Mouse (Mus musculus) Muller cell, postnatal 12 days (primary cell): ENCODE data around the gene Elf5.

Source experiments
- DNase-seq: peaks from one replicate; pipeline ENCODE4 v3.0.0-alpha.2; 2015; ENCODE audit errors: inconsistent ontology term

Gene Elf5

GRCm38 (mm10) chr2:103411348-103411747, at the start of gene Elf5:
Elf5 (plus strand) TSS chr2:103411688.
- DNase-seq: peak; percentile 39

- no peak for DNase-seq
Observed at GRCm38 (mm10) chr2:103372541-103372940, 38.9 kb upstream of the Elf5 start.

GRCm38 (mm10) chr2:103379502-103380160, 31.9 kb upstream of the Elf5 start:
- DNase-seq: no peak

DNA sequence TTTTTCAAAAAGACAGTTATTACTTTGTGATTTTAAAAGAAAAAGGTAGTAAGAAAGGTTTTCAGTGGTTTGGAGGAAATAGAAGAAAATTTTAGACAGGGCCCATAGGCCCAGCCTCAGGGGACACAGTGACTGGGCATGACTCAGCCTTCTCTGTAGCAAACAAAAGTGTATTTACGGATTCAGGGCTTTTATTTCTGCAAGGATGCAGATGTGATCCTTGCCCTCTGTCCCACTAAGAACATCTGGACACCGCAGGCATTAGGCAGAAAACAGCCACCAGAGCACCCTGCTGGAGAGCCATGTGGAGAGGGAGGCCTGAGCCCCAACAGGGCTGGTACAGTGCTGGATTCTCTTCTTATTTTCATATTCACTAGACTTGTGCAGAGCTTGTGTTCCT, 29.3 kb upstream of the Elf5 start:
- DNase-seq: no peak

GRCm38 (mm10) chr2:103387881-103388280, 23.6 kb upstream of the Elf5 start:
- DNase-seq: no peak

GRCm38 (mm10) chr2:103388311-103388710, 23.2 kb upstream of the Elf5 start:
- DNase-seq: no peak

DNA sequence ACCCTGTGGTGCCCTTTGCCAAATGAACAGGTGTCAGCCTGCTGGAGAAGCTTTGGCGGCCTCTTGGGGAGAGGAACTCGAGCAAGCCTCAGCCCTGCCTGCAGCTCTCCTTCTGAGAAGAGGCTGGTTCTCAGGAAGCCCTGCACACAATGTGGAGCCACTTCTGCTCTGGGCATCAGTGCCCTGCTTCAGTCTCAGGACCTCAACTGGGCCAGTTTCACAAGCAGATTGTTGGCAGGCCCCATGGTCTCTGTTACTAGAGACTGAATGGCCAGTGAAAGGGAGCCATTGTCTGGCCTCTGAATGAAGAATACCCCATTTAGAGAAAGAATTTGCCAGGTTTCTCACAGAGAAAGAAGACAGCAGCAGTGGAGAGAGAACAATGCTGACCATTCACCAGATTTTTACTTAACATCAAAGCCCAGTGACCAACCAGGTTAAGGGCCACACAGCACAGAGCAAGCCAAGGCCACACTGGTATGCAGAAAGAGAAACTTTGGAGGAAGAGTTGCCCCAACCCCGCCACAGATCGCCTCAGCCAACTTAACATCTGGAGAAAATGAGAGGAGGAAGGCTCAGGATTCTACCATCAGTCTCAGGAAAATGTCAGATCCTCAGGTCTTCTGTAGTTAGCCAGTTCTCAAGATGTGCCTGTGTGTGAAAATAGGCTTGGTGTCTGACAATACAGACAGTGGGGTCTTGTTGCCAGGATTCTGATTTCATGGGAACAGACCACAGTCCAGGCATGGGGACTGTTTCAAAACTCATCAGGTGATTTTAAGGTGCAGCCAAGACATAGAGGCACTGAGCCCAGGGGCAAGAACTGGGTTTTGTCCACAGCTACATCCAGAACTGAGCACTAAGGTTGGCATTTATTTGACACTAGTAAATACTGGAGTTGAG, 21.2 kb upstream of the Elf5 start:
- peak; percentile 89 for DNase-seq

GRCm38 (mm10) chr2:103391626-103392025, 19.9 kb upstream of the Elf5 start:
- no peak for DNase-seq

GRCm38 (mm10) chr2:103398110-103398509, 13.4 kb upstream of the Elf5 start:
- no peak for DNase-seq

DNA sequence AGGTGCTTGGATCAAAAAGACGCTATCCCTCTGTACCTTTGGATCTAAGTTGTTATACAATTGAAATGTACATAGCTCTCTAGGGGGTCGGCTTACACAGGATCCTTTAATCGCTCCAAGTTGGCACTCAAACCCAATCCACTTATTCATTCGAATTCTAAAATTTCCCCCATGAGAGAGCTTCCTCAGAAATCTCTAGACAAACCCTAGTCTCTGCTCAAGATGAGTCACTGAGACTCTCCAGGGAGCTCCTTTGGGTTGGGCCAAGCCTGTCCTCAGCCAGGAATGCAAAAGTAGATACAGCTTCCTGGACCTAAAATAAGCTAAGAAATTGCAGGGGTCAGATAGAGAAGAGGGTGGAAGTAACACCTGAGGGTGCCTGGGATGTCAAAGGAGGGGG, 10.8 kb upstream of the Elf5 start:
- DNase-seq: no peak

DNA sequence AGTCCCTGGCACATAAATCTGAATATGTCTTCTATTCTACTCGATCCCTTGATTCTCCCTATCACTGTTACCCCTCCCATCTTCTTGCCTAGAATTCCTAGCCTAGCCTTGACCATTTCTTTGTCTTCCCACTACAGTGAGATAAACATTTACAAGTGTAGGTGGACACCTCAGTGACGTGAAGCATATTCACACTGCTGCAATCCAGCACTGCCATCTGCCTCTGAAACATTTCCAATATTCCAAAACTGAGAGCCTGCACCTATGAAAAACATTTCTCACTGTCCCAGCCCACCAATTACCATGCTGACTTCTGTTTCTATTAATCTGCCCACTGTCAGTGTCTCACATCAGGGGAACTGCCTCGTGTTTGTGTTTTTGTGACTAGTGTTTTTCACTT, 5.2 kb upstream of the Elf5 start:
- no peak for DNase-seq

DNA sequence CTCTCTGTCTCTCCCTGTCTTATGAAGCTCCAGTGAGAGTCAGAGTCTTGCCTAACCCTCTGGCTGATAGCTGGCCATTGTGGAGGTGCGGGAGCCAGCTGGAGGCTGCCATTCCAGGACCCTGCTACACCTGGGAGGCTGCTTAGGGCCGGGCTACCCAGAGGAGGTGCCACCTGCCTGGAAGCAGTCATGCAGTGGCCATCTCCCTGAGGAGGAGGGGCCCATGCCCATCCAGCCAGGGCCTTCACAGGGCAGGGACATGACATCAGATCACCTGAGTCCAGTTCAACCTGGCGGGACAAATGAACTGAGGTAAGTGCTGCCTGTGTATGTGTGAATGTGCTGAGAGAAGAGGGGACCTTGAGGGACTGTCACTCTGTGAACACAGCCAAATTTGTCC, 328 bp downstream of the Elf5 start:
- no peak for DNase-seq

GRCm38 (mm10) chr2:103413381-103413780, 1.9 kb downstream of the Elf5 start:
- DNase-seq: no peak

DNA sequence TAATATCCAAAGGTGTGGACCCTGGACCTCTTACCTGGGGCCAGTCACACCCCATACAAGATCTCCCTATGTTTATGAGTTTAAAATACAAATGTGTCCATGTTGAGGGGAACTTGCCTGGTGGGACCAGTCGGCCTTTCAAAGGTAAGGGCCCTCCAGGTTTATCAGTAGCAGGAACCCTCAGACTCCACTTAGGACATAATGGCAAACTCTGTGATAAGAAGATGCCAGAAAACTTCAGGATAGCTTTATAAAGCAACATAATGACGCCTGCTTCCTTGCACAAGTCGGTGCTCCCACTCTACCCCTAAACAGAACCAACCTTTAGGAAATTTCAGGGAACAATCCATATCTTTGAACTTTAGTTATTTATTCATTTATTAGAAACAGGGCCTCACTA, 4.3 kb downstream of the Elf5 start:
- no peak for DNase-seq

DNA sequence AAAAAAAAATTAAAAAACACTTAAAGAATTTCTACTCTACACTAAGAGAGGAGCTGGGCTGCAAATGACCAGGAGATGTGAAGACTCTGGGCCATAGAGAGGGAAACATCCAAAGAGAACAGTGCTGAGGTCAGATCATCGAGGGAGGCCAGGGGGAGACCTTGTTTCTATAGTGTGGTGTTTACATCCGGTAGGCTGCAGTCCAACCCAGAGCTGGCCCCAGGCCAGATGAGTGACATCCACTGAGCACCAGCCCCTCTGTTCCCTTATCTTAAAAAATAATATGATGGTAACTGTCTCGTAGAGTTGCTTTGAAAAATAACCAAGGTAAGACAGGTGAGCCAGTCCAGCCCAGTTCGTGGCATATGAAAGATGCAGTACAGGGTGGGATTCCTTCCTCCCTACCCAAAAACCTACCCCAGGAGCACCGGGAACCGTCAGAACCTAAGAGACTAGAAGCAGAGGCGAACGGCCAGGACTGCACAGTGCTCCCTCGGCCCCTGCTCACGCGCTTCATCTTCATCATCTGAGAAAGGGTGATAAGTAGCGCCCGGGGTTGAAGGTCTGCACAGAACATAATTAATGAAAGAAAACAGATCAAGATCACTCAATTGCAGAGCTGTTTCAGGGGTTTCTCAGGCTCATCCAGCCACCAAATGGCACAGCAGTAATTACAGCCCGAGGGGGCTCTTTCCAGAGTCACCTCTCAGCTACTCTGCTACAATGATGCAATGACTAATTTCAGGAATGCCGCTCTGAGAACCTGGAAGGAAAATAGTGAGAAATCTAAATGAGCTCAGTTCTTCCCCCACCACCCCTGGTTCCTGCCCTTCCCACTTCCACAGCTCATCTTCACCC, 9.4 kb downstream of the Elf5 start:
- peak; percentile 68 for DNase-seq

DNA sequence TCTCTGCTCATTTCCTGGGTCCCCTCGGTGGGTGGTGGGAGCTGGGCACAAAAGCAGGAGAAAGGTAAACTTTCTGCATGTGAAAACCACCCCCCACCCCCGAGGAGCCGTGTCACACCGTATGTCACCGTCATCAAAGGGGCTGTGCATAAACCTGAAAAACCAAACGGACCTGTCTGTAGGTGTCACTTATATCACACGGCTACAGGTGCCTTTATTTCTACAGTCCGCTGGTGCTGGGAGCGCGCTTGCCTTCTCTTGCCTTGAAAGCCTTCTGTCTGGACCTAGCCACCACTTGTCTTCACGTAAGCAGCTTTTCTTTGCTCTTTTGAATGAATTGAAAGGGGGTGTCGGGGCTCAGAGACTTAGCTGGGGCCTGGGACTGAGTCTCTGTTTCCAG, 12.4 kb downstream of the Elf5 start:
- no peak for DNase-seq

DNA sequence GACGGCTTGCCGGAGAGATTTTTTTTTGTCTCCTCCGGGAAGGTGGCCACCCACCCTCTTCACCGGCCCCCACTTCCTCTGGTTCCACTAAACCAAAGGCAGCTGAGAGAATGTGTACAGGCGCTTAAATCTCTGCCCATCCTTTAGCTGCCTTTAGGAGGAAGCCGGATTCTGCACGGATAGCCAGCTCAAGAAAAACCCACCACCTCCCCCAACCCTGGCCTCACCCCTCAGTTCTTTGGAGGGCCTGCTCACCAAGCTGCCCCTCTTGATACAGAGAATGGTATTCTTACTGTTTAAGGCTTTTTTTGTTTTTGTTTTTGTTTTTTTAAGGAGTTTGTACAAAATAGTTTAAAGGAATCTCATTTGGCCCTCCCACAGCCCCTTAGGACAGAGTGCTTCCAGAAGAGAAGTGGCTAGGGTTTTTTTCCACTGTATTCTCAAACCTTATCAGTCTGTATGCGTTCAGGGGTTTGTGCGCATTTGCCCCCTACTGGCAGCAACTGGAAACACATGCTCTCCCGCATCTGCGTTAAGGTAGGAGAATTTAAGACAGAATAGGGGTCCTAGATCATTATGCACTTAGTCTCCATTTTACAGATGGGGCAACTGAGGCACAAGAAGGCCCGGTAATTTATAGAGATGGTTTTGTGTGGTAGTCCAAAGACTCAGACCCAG, 13.0 kb downstream of the Elf5 start:
- DNase-seq: peak; percentile 53

- no peak for DNase-seq
Observed at GRCm38 (mm10) chr2:103425456-103426063, 14.1 kb downstream of the Elf5 start.

DNA sequence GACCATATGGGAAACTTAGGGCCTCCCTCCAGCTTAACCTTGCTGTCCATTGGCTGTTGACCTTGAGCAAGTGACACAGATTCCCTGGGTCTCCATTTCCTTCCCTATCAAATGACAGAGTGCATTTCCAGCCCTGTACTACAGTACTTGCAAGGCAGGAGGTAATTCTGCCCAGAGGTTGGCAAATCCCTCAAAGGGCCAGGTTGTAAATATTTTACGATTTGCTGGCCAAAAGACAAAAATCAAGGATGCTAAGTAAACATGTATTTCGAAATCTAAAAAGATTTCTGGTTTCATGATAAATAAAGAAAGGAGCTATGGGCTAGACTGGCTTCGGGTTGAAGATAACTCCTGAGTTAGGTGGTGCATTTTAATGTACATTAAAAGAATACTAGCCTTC, 16.9 kb downstream of the Elf5 start:
- no peak for DNase-seq

GRCm38 (mm10) chr2:103430712-103431111, 19.2 kb downstream of the Elf5 start:
- DNase-seq: no peak

DNA sequence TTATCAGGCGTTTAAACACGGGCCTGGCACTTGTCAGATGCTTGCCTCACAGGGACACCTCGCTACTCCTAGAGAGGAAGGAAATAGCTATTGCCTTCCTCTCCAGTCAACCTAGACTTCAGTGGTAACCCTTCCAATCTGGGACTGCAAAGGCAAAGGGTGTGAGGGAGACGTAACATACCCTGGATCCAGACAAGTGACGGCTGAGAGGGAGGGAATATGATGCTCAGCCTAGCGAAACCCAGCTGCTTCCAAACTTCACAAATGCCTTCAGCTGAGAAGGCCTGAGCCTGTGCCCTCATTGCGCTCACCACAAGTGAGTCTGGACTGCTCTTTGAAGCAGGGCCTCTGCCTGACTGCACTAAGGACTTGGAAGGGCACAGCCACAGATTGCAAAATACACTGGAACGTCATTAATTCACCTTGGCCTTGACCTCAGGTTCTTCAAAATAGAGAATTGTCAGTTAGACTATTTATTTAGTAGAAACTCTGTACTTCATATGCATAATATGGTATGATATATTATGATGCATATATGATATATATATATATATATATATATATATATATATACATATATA, 21.3 kb downstream of the Elf5 start:
- DNase-seq: no peak
